Mouse (Mus musculus) kidney, postnatal 14 days (tissue): ENCODE results near the gene Cdk17.

Experiments used
- DNase-seq: peaks from one replicate; pipeline ENCODE4 v3.0.0; 2022; ENCODE audit warnings: mixed read lengths

Gene Cdk17

GRCm38 (mm10) chr10:93171182-93171855 lies 10.6 kb downstream of the Cdk17 start:
- no peak for DNase-seq

GRCm38 (mm10) chr10:93177471-93177870 lies 16.8 kb downstream of the Cdk17 start:
- DNase-seq, result no peak

GRCm38 (mm10) chr10:93177874-93178273 lies 17.2 kb downstream of the Cdk17 start:
- DNase-seq, result no peak

DNA sequence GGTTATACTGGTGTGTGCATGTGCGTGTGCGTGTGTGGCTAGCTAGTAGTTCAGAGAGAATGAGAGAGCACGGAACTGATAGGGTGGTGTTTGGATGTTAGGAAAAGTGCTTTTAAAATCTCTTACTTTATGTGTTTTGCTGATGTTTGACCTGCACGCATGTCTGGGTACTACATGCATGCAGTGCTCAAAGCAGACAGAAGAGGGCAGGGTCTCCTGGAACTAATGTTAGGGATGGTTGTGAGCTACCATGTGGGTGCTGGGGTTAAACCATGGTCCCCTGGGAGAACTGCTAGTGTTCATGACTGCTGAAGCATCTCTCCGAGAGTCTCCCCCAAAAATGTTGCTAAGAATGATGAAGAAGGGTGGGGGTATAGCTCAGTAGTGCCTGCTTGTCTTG lies 18.0 kb downstream of the Cdk17 start:
- no peak for DNase-seq

GRCm38 (mm10) chr10:93179669-93180460 lies 19.2 kb downstream of the Cdk17 start:
- DNase-seq, result no peak

DNA sequence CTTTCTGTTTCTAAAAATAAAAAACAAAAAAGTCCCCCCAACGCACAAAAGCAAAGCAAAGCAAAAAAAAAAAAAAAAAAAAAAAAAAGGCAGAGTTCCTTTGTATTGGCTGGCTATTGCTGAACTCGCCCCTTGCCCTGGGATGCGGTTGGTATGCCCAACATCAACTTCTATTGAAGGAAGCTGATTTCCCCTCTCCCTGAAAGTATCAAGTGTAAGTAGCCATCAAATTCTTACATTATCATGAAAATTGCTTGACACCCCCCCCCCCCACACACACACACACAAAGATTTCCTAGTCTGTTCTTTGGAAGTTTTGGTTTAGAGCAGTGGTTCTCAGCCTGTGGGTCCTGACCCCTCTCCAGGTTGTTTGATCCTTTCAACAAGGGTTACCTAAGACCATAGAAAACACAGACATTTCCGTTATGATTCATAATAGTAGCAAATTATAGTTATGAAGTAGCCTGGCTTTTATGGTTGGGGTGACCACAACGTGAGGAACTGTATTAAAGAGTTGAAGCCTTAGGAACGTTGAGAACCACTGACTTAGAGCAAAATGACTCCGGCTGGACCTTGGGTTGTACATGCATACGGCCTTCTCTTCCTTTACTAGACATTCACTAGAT lies 23.8 kb downstream of the Cdk17 start:
- no peak for DNase-seq

GRCm38 (mm10) chr10:93188440-93188999 lies 27.8 kb downstream of the Cdk17 start:
- no peak for DNase-seq

DNA sequence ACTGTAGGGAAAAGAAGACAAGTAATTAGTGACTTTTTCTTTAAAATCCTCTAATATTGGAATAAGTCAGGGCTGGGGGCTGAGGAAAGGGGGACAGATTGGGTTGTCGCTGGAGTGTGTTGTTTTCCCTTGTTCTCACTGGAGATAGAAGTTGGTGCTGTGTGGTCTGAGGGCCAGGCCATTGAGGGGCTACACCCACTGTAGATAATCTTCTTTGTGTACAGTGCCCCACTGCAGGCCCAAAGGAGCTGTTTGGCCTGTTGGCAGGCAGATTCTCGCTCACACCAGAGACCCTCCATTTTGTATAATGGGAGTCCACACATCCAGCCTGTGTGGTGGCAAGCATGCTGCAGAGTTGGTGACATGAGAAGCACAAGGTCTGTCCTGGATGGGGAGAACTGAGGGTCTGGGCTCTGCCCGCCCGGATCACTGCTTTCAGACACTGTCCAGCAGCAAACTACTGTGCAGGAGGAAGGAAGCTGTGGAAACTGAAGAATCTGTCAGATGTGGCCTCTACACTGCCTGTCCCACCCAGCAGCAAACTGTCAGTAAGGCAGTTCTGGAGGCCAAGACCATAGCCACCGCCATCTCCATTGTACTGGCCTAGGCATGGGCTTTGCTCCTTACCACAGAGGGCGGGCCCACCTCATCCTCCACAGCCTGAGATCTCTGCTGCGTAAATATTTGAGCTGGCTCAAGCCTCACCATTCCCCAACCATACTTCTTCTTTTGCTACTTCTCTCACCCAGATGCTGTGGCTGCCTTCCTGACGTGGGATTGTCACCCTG lies 30.0 kb downstream of the Cdk17 start:
- DNase-seq, result no peak

DNA sequence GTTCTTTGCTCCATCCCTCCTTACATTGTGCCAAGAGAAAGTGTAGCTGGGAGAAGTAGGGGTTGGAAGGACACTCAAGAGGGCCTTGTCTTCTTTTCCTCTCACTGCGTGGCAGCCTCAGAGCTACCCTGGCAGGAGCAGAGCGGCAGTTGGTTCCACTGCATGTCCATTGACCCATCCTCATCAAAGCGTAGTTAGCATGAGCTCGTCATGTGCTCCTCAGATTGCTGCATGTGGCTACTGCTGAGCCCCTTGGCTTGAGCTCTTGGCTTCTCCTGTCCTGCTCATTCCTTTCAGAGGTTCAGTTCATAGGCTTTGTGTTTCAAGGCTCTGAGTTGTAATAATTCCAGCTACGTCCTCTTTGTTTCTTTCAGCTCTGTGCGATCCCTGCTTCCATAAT lies 36.4 kb downstream of the Cdk17 start:
- no peak for DNase-seq

GRCm38 (mm10) chr10:93198958-93199357 lies 38.3 kb downstream of the Cdk17 start:
- DNase-seq, result no peak

- no peak for DNase-seq
These were observed 41.3 kb downstream of the Cdk17 start for GRCm38 (mm10) chr10:93201846-93202458.

- no peak for DNase-seq
These were observed 44.7 kb downstream of the Cdk17 start for GRCm38 (mm10) chr10:93205287-93205956.

GRCm38 (mm10) chr10:93207176-93207575 lies 46.5 kb downstream of the Cdk17 start:
- no peak for DNase-seq

GRCm38 (mm10) chr10:93212699-93213098 lies 52.0 kb downstream of the Cdk17 start:
- DNase-seq, result no peak

DNA sequence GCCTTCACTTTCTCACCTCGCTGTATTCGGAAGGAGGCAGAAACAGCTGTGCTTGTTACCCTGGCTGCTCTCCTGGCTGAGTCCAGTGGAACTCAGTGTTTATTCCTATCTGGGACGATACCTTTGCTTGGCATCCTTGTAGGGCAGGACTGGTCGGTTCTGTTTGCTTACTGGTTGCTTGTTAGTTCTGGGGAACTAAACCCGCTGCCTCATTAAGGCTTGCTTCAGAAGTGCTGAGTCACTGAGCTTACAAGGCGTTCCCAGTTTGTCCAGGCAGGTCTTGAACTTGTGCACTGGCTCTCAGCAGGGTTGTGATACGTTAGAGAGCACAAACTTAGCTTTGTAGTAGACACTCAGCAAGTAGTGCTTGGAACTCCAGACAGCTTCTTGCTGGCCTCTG lies 52.7 kb downstream of the Cdk17 start:
- DNase-seq, result no peak

GRCm38 (mm10) chr10:93214251-93214650 lies 53.6 kb downstream of the Cdk17 start:
- peak; percentile 55 for DNase-seq

GRCm38 (mm10) chr10:93215051-93215763 lies 54.5 kb downstream of the Cdk17 start:
- no peak for DNase-seq

- no peak for DNase-seq
These were observed 65.1 kb downstream of the Cdk17 start for GRCm38 (mm10) chr10:93225751-93226150.

GRCm38 (mm10) chr10:93227921-93228320 lies 67.2 kb downstream of the Cdk17 start:
- DNase-seq, result no peak

- no peak for DNase-seq
These were observed 67.8 kb downstream of the Cdk17 start for GRCm38 (mm10) chr10:93228401-93229007.

- DNase-seq, result no peak
These were observed 70.8 kb downstream of the Cdk17 start for GRCm38 (mm10) chr10:93231490-93231889.
